Mouse (Mus musculus): ENCODE results near the gene Thg1l. TPM values are rescaled to one million over a fixed set of nuclear protein-coding genes. Genes with fewer than 3 reads are reported as not detected.

Thg1l gene
- polyA plus RNA-seq, 1 experiment from 2014 or later: 7.4 TPM

- no peaks in the 10 kb centered on the region for H3K27me3 ChIP-seq
- no peaks in the 10 kb centered on the region for H3K9me3 ChIP-seq (replicated peaks)
- no peak overlapping the region for H3K4me2 ChIP-seq
- no peak overlapping the region for H3K4me3 ChIP-seq
- no peak overlapping the region for H3K27ac ChIP-seq
- peaks cover 3% of the 10 kb centered on the region; the same call in 1 of the 2 replicates for H3K4me1 ChIP-seq (replicated peaks)
- ATAC-seq (replicated peaks; ENCODE audit: insufficient number of reproducible peaks, insufficient read depth, low FRiP score, low read depth): no peak
- H3K36me3 ChIP-seq: no peaks in the 10 kb centered on the region
- WGBS: 71% methylated on average over 3 of the region's 3 CpGs
- H3K9ac ChIP-seq: no peak overlapping the region
Measured at GRCm38 (mm10) chr11:45959598-45959997, 4.3 kb upstream of the Thg1l start.

- H3K27me3 ChIP-seq: no peaks in the 10 kb centered on the region
- H3K9ac ChIP-seq: no peak overlapping the region
- ATAC-seq (replicated peaks; ENCODE audit: insufficient number of reproducible peaks, insufficient read depth, low FRiP score, low read depth): no peak
- H3K9me3 ChIP-seq (replicated peaks): no peaks in the 10 kb centered on the region
- 69% methylated on average over 2 of the region's 2 CpGs for WGBS
- H3K4me2 ChIP-seq: no peak overlapping the region
- no peak overlapping the region for H3K27ac ChIP-seq
- H3K4me3 ChIP-seq: no peak overlapping the region
- H3K36me3 ChIP-seq: peaks cover 17% of the 10 kb centered on the region
- H3K4me1 ChIP-seq (replicated peaks): peaks cover 11% of the 10 kb centered on the region
Measured at GRCm38 (mm10) chr11:45947491-45947890, 7.8 kb downstream of the Thg1l start.

GRCm38 (mm10) chr11:45946796-45947195, 8.5 kb downstream of the Thg1l start:
- 74% methylated on average over 4 of the region's 4 CpGs for whole genome bisulfite sequencing
- no peak overlapping the region for H3K9ac ChIP-seq
- H3K4me2 ChIP-seq: no peak overlapping the region
- peaks cover 17% of the 10 kb centered on the region for H3K36me3 ChIP-seq
- no peak overlapping the region for H3K27ac ChIP-seq
- H3K4me3 ChIP-seq: no peak overlapping the region
- ATAC-seq (replicated peaks; ENCODE audit: insufficient number of reproducible peaks, insufficient read depth, low FRiP score, low read depth): no peak
- no peaks in the 10 kb centered on the region for H3K27me3 ChIP-seq
- no peaks in the 10 kb centered on the region for H3K9me3 ChIP-seq (replicated peaks)
- peaks cover 13% of the 10 kb centered on the region for H3K4me1 ChIP-seq (replicated peaks)

GRCm38 (mm10) chr11:45944643-45945156, 10.6 kb downstream of the Thg1l start, which contains the start of gene Lsm11:
TSS of gene Lsm11 (minus strand) at chr11:45944935.
- peak within 1 kb of the TSS; percentile 90 for H3K9ac ChIP-seq
- peak within 1 kb of the TSS; percentile 78 for H3K27ac ChIP-seq
- H3K4me1 ChIP-seq (replicated peaks): peaks cover 13% of the 10 kb centered on the region
- under 1% methylated on average over 55 of the region's 55 CpGs for WGBS
- H3K36me3 ChIP-seq: peaks cover 10% of the 10 kb centered on the region
- H3K4me3 ChIP-seq: peak within 1 kb of the TSS; percentile 95
- H3K27me3 ChIP-seq: no peaks in the 10 kb centered on the region
- H3K4me2 ChIP-seq: peak within 1 kb of the TSS; percentile 88
- peak; percentile 89 for ATAC-seq (replicated peaks; ENCODE audit: insufficient number of reproducible peaks, insufficient read depth, low FRiP score, low read depth)
- no peaks in the 10 kb centered on the region for H3K9me3 ChIP-seq (replicated peaks)

GRCm38 (mm10) chr11:45943891-45944642, 11.2 kb downstream of the Thg1l start:
- no peaks in the 10 kb centered on the region for H3K27me3 ChIP-seq
- no peaks in the 10 kb centered on the region for H3K9me3 ChIP-seq (replicated peaks)
- ATAC-seq (replicated peaks; ENCODE audit: insufficient number of reproducible peaks, insufficient read depth, low FRiP score, low read depth): peak; percentile 68
- H3K4me2 ChIP-seq: peak overlapping the region; percentile 88
- WGBS: under 1% methylated on average over 49 of the region's 49 CpGs
- H3K4me1 ChIP-seq (replicated peaks): peaks cover 13% of the 10 kb centered on the region
- peak overlapping the region; percentile 90 for H3K9ac ChIP-seq
- peak overlapping the region; percentile 95 for H3K4me3 ChIP-seq
- peak overlapping the region; percentile 78 for H3K27ac ChIP-seq
- peaks cover 4% of the 10 kb centered on the region; the same call in 1 of the 2 replicates for H3K36me3 ChIP-seq

GRCm38 (mm10) chr11:45943108-45943705, 12.1 kb downstream of the Thg1l start:
- Histone ChIP-seq H3K4me1 (replicated peaks) (peaks cover 13% of the 10 kb centered on the region), H3K4me2 (peak overlapping the region; percentile 88), H3K4me3 (peak overlapping the region; percentile 95), H3K36me3 (peaks cover 3% of the 10 kb centered on the region; the same call in 1 of the 2 replicates), H3K9me3 (replicated peaks) (no peaks in the 10 kb centered on the region), H3K9ac (peak overlapping the region; percentile 90; the same call in 1 of the 2 replicates), H3K27me3 (no peaks in the 10 kb centered on the region), H3K27ac (no peak overlapping the region)
- no peak for ATAC-seq (replicated peaks; ENCODE audit: insufficient number of reproducible peaks, insufficient read depth, low FRiP score, low read depth)
- WGBS: 50% methylated on average over 7 of the region's 7 CpGs

- Histone ChIP-seq H3K27me3 (no peaks in the 10 kb centered on the region), H3K9ac (no peak overlapping the region), H3K27ac (no peak overlapping the region), H3K4me2 (0 out of 2 replicates have a peak overlapping the region, but pooled peaks have one; percentile 88), H3K4me3 (no peak overlapping the region), H3K4me1 (replicated peaks) (peaks cover 13% of the 10 kb centered on the region), H3K9me3 (replicated peaks) (no peaks in the 10 kb centered on the region), H3K36me3 (no peaks in the 10 kb centered on the region)
- WGBS: 86% methylated on average over 7 of the region's 7 CpGs
- ATAC-seq (replicated peaks; ENCODE audit: insufficient number of reproducible peaks, insufficient read depth, low FRiP score, low read depth): no peak
Measured at GRCm38 (mm10) chr11:45942281-45942680, 13.0 kb downstream of the Thg1l start.

GRCm38 (mm10) chr11:45938917-45939316, 16.4 kb downstream of the Thg1l start:
- H3K27ac ChIP-seq: no peak overlapping the region; the same call in 1 of the 2 replicates
- H3K27me3 ChIP-seq: no peaks in the 10 kb centered on the region
- no peak overlapping the region for H3K4me3 ChIP-seq
- peaks cover 12% of the 10 kb centered on the region for H3K36me3 ChIP-seq
- H3K4me2 ChIP-seq: no peak overlapping the region
- H3K4me1 ChIP-seq (replicated peaks): peaks cover 11% of the 10 kb centered on the region
- 71% methylated on average over 8 of the region's 8 CpGs for WGBS
- no peaks in the 10 kb centered on the region for H3K9me3 ChIP-seq (replicated peaks)
- no peak for ATAC-seq (replicated peaks; ENCODE audit: insufficient number of reproducible peaks, insufficient read depth, low FRiP score, low read depth)
- H3K9ac ChIP-seq: no peak overlapping the region

GRCm38 (mm10) chr11:45937478-45937877, 17.8 kb downstream of the Thg1l start:
- Histone ChIP-seq H3K4me1 (replicated peaks) (0 out of 2 replicates have a peak, but pooled peaks cover 2% of the 10 kb centered on the region), H3K27ac (no peak overlapping the region), H3K9ac (no peak overlapping the region), H3K36me3 (peaks cover 25% of the 10 kb centered on the region), H3K27me3 (no peaks in the 10 kb centered on the region), H3K4me3 (no peak overlapping the region), H3K4me2 (no peak overlapping the region), H3K9me3 (replicated peaks) (no peaks in the 10 kb centered on the region)
- no peak for ATAC-seq (replicated peaks; ENCODE audit: insufficient number of reproducible peaks, insufficient read depth, low FRiP score, low read depth)
- 96% methylated on average over 8 of the region's 8 CpGs for WGBS

- no peaks in the 10 kb centered on the region for H3K9me3 ChIP-seq (replicated peaks)
- no peak overlapping the region for H3K9ac ChIP-seq
- no peaks in the 10 kb centered on the region for H3K4me1 ChIP-seq (replicated peaks)
- ATAC-seq (replicated peaks; ENCODE audit: insufficient number of reproducible peaks, insufficient read depth, low FRiP score, low read depth): 0 out of 2 replicates have a peak, but pooled peaks have one; percentile 21
- no peak overlapping the region for H3K27ac ChIP-seq
- H3K4me3 ChIP-seq: no peak overlapping the region
- H3K27me3 ChIP-seq: no peaks in the 10 kb centered on the region
- 85% methylated on average over 10 of the region's 10 CpGs for WGBS
- H3K36me3 ChIP-seq: peaks cover 37% of the 10 kb centered on the region
- no peak overlapping the region for H3K4me2 ChIP-seq
Measured at GRCm38 (mm10) chr11:45932771-45933170, 22.5 kb downstream of the Thg1l start.

GRCm38 (mm10) chr11:45929541-45929940, 25.8 kb downstream of the Thg1l start:
- Histone ChIP-seq H3K9ac (no peak overlapping the region), H3K27me3 (no peaks in the 10 kb centered on the region), H3K4me2 (no peak overlapping the region), H3K36me3 (peaks cover 30% of the 10 kb centered on the region), H3K9me3 (replicated peaks) (no peaks in the 10 kb centered on the region), H3K27ac (no peak overlapping the region), H3K4me1 (replicated peaks) (0 out of 2 replicates have a peak, but pooled peaks cover 2% of the 10 kb centered on the region), H3K4me3 (no peak overlapping the region)
- ATAC-seq (replicated peaks; ENCODE audit: insufficient number of reproducible peaks, insufficient read depth, low FRiP score, low read depth): no peak
- WGBS: 78% methylated on average over 10 of the region's 10 CpGs

Data from heart, embryonic 15.5 days (tissue).